Mouse (Mus musculus): ENCODE measurements around the gene Mccc1.

DNA sequence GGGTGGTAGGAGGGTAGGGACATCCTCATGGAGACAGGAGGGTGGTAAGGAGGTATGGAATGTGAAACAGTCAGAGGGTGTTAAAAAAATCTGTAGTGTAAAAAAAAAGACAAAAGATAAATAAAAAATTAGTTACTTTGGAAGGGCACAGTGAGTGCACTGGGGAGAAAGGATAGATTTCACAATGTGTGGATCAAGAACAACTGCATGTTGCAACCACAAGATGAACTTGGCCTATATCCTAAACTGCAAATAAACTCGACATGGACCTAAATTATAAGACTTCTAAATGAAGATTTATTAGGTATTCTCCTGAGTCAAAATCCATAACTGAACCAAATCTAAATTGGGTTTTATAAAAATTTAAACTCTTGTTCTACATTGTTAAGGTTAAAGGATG lies 48.6 kb upstream of the Mccc1 start:
- TF ChIP-seq POLR2A (IDR thresholded peaks at IDR 0.05; ENCODE audit: low read depth, low read length) (no peak), CTCF (IDR thresholded peaks at IDR 0.05; ENCODE audit: extremely low read depth, insufficient read depth, insufficient read length, insufficient replicate concordance) (no peak)

Measured in spleen, adult 2 months (tissue).